Mouse (Mus musculus) stomach, embryonic 14.5 days (tissue): ENCODE measurements at regions not wholly inside any gene's neighbourhood (a gene's known extent, or its start where the extent isn't known, plus 50 kb on each side); places are given as distances from the start of the nearest gene placed in this dataset.

ENCODE experiments used
- ATAC-seq: fragments of 200-750 bp; cut with Nextera tagmentation; 2 replicates; pipeline ENCODE4 v1.8.0; 2017; ENCODE audit warnings: low read depth, moderate TSS enrichment; ENCODE audit not compliant: insufficient number of reproducible peaks, insufficient read depth, low FRiP score
- H3K27ac ChIP-seq: fragments of 300-500 bp; sonication (generic); 2 replicates; pipeline ENCODE4 v1.5.1; 2014; ENCODE audit warnings: mild to moderate bottlenecking, low read length, moderate library complexity, mixed read lengths
- H3K27me3 ChIP-seq: fragments of 300-500 bp; sonication (generic); 2 replicates; pipeline ENCODE4 v1.6.1; 2014; ENCODE audit warnings: low read length, control low read depth, mixed read lengths; ENCODE audit not compliant: control insufficient read depth, insufficient read depth
- H3K36me3 ChIP-seq: fragments of 300-500 bp; sonication (generic); 2 replicates; pipeline ENCODE4 v1.6.1; 2014; ENCODE audit warnings: mild to moderate bottlenecking, control low read depth, low read length, moderate library complexity, mixed read lengths; ENCODE audit not compliant: control insufficient read depth, insufficient read depth
- H3K4me1 ChIP-seq: fragments of 300-500 bp; sonication (generic); 2 replicates; pipeline ENCODE4 v1.6.1; 2014; ENCODE audit warnings: low read length, control low read depth, mixed read lengths; ENCODE audit not compliant: control insufficient read depth, insufficient read depth
- H3K4me2 ChIP-seq: fragments of 300-500 bp; sonication (generic); replicated peaks from 2 replicates; pipeline ENCODE4 v1.6.1; 2014; ENCODE audit warnings: low read depth, low read length, control low read depth
- H3K4me3 ChIP-seq: fragments of 300-500 bp; sonication (generic); 2 replicates; pipeline ENCODE4 v1.5.1; 2014; ENCODE audit warnings: low read depth, low read length, control low read depth
- H3K9ac ChIP-seq: fragments of 300-500 bp; sonication (generic); replicated peaks from 2 replicates; pipeline ENCODE4 v1.6.1; 2014; ENCODE audit warnings: low read depth, mild to moderate bottlenecking, control low read depth, low read length, moderate library complexity, mixed read lengths
- H3K9me3 ChIP-seq: fragments of 300-500 bp; sonication (generic); 2 replicates; pipeline ENCODE4 v1.6.1; 2016; ENCODE audit warnings: low read depth, low read length, control low read depth; ENCODE audit not compliant: control insufficient read depth
- WGBS: fragments of 180-500 bp; shearing (Covaris S2); extraction: QIAGEN DNeasy Blood & Tissue Kit; methylation state at CpG from one replicate; pipeline ENCODE4 v1.1.7; 2014; 5-methylcytosine and 5-hydroxymethylcytosine counted together

DNA sequence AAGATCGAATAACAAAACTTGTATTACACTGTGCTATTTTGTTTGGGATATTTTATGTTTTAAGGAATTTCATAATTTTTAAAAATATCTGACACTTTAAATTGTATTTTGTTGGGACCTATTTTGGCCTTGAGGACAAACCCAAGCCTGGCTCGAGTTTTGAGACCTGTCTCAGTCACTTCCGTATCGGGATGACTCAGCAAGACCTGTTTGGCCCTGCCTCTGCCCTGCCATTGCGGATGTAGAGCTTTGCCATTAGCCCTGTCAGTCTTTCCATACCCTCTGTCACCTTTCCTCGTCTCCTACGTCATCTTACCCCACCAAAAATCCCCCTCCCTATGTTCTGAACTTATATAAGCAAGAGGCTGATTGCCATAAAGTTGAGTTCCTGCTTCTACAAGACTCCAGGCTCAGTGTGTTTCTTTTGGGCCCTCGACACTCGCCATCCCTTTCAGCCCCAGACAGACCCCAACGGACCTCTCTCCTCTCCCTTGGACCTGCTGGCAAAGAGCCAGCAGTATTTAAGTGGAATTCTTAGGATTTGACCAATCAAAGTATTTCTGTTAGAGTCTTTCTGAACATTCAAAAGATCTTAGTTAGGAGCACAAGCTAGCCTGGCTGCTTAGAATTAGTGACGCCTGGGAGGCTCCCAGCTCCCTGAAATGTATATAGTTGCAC lies 113.3 kb downstream of the Fam161a start:
- H3K27ac ChIP-seq, result no peak overlapping the region
- H3K36me3 ChIP-seq, result no peaks in the 10 kb centered on the region
- H3K4me2 ChIP-seq, result no peak overlapping the region
- ATAC-seq, result no peak
- 81% methylated on average over 11 of the region's 11 CpGs for WGBS
- no peaks in the 10 kb centered on the region for H3K27me3 ChIP-seq
- 0 out of 2 replicates have a peak, but pooled peaks cover 2% of the 10 kb centered on the region for H3K4me1 ChIP-seq
- H3K9me3 ChIP-seq, result no peaks in the 10 kb centered on the region
- no peak overlapping the region for H3K9ac ChIP-seq
- no peak overlapping the region for H3K4me3 ChIP-seq

DNA sequence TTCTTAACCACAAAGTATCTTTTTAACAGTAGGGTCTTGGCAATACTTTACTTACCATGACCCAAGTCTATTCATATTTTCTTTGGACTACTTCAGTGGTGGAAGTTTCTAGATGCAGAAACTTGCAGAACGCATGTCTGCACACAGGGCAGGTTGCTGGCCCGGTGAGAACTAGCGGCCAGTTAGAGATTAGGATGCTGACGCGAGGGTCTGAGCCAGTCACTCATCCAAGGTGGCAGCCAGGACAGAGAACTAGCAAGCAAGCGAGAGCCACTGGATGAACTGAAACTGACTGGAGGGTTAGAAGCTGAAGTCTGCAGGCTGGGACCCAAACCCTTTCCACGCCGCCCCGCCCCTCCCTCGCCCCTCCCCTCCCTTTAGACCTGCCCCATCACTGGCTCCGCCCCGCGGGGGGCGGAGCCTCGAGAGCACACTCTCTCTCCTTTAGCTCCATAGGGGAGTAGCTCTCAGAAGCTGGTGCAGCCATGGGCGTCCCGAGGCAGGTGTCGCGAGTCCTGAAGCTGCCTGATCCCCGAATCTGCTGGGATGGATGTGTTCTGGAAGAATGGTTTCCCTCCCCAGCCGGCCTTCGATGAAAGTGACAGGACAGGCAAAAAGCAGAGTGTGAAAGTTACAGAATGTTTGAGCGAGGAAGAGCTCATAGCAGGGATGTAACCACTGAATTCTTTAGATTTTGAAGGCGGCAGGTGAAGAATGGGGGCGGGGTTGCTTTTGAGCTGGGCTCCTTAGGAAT lies 117.0 kb downstream of the Fam161a start:
- Histone ChIP-seq H3K36me3 (no peaks in the 10 kb centered on the region), H3K4me1 (0 out of 2 replicates have a peak, but pooled peaks cover 2% of the 10 kb centered on the region), H3K27me3 (no peaks in the 10 kb centered on the region), H3K27ac (no peak overlapping the region), H3K4me2 (peak overlapping the region; percentile 46), H3K4me3 (peak overlapping the region; percentile 26), H3K9ac (no peak overlapping the region; the same call in 1 of the 2 replicates), H3K9me3 (no peaks in the 10 kb centered on the region)
- peak; percentile 92 for ATAC-seq
- WGBS, result 3% methylated on average over 23 of the region's 25 CpGs

DNA sequence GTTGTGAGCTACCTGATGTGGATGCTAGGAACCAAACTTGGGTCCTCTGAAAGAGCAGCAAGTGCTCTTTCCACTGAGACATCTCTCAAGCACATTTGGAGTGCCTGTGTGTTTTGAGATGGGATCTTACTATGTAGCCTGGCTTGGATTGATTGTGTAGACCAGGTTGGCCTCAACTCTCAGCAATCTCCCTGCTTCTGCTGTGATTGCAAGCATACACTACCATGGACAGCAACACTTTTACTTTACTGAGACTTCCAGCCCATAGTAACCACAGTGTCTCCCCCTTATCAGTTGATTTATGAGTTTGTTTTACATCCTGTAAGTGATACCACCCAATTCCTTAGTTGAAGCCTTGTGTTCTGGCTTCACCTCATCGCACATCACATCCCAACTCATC lies 123.8 kb downstream of the Fam161a start:
- no peaks in the 10 kb centered on the region for H3K9me3 ChIP-seq
- no peaks in the 10 kb centered on the region for H3K4me1 ChIP-seq
- 45% methylated on average over 1 of the region's 1 CpGs for WGBS
- H3K36me3 ChIP-seq, result no peaks in the 10 kb centered on the region
- H3K27ac ChIP-seq, result no peak overlapping the region
- H3K9ac ChIP-seq, result no peak overlapping the region
- H3K4me2 ChIP-seq, result no peak overlapping the region
- no peak for ATAC-seq
- no peaks in the 10 kb centered on the region for H3K27me3 ChIP-seq
- no peak overlapping the region for H3K4me3 ChIP-seq

DNA sequence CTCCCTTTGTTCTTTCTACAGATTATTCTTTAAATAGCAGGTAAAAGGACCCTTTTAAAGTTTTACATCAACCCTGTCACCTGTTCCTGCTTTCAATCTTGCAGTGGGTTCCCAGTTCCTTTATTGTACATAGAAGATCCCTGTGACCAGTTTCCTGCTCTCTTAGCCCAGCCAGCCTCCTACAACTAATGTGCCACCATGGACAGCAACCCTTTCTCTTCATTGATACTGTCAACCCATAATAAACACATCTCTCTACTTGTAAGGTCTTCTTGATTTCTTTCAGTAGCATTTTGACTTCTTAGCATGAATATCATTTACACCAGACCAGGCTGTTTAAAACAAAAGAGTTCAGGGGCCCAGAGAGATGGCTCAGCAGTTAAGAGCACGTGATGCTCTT lies 124.2 kb upstream of the Xpo1 start:
- Histone ChIP-seq H3K9me3 (no peaks in the 10 kb centered on the region), H3K4me1 (no peaks in the 10 kb centered on the region), H3K36me3 (no peaks in the 10 kb centered on the region), H3K27ac (no peak overlapping the region), H3K27me3 (no peaks in the 10 kb centered on the region), H3K9ac (no peak overlapping the region), H3K4me2 (no peak overlapping the region), H3K4me3 (no peak overlapping the region)
- ATAC-seq, result no peak
- 82% methylated on average over 1 of the region's 1 CpGs for WGBS

DNA sequence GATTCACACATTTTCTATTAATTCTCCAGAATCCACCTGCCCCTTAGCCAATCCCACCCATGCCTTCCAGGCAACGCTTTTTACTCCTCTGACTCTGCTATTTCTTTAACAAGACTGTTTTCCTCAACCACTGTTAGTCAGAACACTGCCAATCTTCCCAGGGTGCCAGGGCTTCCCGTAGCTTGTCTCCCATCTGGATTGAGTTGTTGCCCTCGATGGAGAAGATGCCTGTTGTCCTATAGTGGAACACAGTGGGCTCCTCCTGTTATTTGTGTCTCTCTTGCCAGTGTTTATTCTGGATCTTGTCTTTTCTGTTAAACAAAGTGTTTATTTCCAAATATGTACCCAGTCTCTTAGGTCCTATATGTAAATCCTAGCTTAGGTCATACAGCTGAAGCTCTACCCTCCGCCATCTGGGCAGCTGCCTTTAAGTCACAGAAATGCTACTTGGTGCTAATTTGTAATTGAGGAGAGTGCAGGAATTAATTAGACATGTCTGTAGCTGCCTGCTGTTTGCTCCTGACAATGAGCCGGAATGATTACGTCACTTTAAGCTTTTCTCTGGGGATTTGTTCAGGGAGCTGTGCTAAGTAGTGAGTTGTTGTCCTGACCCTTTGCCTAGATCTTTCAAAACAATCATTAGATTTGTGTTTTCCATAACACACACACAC lies 115.3 kb upstream of the Xpo1 start:
- no peak overlapping the region for H3K4me2 ChIP-seq
- ATAC-seq, result no peak
- no peaks in the 10 kb centered on the region for H3K4me1 ChIP-seq
- no peaks in the 10 kb centered on the region for H3K27me3 ChIP-seq
- no peaks in the 10 kb centered on the region for H3K9me3 ChIP-seq
- no peak overlapping the region for H3K27ac ChIP-seq
- WGBS, result 62% methylated on average over 6 of the region's 6 CpGs
- no peaks in the 10 kb centered on the region for H3K36me3 ChIP-seq
- H3K4me3 ChIP-seq, result no peak overlapping the region
- H3K9ac ChIP-seq, result no peak overlapping the region

DNA sequence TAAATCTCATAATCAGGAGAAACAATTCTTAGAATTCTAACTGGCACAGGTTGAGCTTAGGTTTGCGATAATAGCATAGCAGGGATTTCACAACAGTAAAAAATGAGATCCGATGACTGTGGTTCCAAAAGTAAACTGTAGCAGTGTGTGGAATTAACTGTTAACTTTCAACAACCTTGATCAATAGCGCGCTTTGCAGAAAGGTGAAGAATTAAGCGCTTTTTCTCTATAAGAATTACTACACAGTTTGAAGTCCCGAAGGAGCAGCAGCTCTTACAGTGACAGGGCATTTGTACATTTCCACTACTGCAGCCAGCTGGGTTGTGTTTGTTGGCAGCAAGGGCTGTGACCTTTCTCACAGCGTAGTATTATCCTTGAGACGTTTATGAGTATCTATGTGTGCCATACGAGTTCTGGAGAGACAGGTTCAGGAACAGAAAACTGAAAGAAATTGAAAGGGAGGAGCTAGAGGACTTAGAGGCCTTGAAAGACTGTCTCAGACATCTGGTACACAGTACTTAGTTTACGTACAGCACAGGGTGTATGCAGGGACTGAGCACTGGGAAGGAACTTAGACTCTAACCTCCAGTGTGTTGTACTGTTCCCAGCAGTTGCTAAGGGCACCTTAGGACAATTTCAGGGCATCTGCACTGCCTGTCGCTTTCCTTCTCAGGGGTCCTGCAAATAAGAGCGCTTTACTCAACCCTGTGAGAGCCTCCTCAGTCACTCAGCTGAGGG lies 114.6 kb upstream of the Xpo1 start:
- Histone ChIP-seq H3K9ac (no peak overlapping the region), H3K27me3 (no peaks in the 10 kb centered on the region), H3K27ac (no peak overlapping the region), H3K4me3 (no peak overlapping the region), H3K36me3 (no peaks in the 10 kb centered on the region), H3K4me1 (no peaks in the 10 kb centered on the region), H3K4me2 (no peak overlapping the region), H3K9me3 (no peaks in the 10 kb centered on the region)
- no peak for ATAC-seq
- WGBS, result 46% methylated on average over 12 of the region's 12 CpGs

DNA sequence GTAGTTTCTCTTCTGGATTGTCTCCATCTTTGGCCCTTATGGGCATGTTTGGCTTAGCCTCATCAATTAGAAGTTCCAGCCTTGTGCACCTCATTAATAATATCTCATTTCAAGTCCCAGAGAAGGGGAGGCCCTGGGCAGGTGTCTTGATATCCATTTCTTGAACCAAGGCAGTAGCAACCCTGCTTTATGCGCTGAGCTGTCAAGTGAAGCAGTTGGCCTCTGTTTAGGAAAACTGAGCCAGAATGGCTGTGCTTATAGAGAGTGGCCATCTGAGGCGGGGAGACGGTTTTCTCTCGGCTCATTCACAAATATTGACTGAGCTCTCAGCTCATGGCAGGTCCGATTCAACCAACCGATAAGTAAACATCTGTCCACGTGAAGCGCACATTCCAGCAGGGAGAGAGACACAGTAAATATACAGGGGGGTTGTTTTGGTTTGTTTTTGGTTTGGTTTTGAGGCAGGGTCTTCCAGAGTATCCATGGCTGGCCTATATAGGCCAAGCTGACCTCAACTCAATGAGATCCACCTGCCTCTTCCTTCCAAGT lies 107.7 kb upstream of the Xpo1 start:
- no peaks in the 10 kb centered on the region for H3K4me1 ChIP-seq
- H3K36me3 ChIP-seq, result no peaks in the 10 kb centered on the region
- H3K4me2 ChIP-seq, result no peak overlapping the region
- H3K27me3 ChIP-seq, result no peaks in the 10 kb centered on the region
- ATAC-seq, result no peak
- 58% methylated on average over 8 of the region's 8 CpGs for WGBS
- H3K4me3 ChIP-seq, result no peak overlapping the region
- no peak overlapping the region for H3K9ac ChIP-seq
- no peaks in the 10 kb centered on the region for H3K9me3 ChIP-seq
- no peak overlapping the region for H3K27ac ChIP-seq
